Mouse (Mus musculus): ENCODE data around the gene Msrb1. TPM values are rescaled to one million over a fixed set of nuclear protein-coding genes. Genes with fewer than 3 reads are reported as not detected.

Gene Msrb1
- polyA plus RNA-seq, 1 experiment: 223 TPM

DNA sequence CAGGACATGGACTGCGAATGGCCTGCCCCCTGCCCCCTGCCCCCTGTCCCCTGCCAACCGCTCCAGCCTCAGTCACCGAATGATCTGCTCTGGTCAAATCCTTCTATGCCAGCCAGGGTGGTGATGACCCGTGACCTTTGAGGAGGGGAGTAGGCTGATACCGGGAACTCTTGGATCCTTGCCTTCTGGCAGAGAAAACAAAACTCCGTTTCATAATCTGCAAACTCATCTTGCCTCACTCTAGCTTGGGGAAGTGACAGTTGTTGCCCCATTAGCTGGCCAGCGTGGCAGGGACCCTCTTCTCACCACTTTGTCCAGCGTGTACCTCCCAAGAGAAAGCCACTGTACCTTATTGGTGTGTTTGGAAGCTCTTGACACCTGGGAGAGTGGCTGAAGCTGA lies 5.9 kb downstream of the Msrb1 start:
- Histone ChIP-seq H3K4me3 (ENCODE audit: insufficient read depth, low read length) (no peak overlapping the region), H3K27ac (ENCODE audit: insufficient read depth, low read depth, low read length) (peak overlapping the region; percentile 74), H3K4me1 (ENCODE audit: control insufficient read depth, insufficient read depth, low read length) (peaks cover 36% of the 10 kb centered on the region)
- TF ChIP-seq CTCF (IDR thresholded peaks at IDR 0.05; ENCODE audit: low read depth, low read length) (no peak), POLR2A (IDR thresholded peaks at IDR 0.05; ENCODE audit: borderline replicate concordance, low read depth, low read length) (no peak)

DNA sequence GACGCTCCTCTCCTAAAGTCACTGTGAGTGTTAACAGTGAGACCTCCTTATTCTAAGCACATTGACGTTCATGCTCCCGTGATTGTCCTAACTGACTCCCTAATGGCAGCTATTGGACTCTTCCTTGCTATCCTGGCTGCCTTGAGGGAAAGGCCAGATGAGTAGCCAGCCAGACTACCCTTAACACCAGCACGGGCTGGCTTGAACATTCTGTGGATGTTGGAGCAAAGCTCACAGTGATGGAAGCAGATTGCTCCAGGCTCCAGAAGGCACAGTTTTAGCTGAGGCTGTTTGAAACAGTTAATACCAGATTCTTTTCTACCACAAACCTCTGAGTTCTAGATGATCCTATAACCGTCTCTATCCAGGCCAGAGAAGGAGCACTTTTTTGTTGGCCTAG lies 7.5 kb downstream of the Msrb1 start:
- no peak overlapping the region for H3K4me3 ChIP-seq (ENCODE audit: insufficient read depth, low read length)
- no peak overlapping the region for H3K27ac ChIP-seq (ENCODE audit: insufficient read depth, low read depth, low read length)
- H3K4me1 ChIP-seq (ENCODE audit: control insufficient read depth, insufficient read depth, low read length): peaks cover 27% of the 10 kb centered on the region
- no peak for TF ChIP-seq CTCF (IDR thresholded peaks at IDR 0.05; ENCODE audit: low read depth, low read length)
- TF ChIP-seq POLR2A (IDR thresholded peaks at IDR 0.05; ENCODE audit: borderline replicate concordance, low read depth, low read length): no peak

DNA sequence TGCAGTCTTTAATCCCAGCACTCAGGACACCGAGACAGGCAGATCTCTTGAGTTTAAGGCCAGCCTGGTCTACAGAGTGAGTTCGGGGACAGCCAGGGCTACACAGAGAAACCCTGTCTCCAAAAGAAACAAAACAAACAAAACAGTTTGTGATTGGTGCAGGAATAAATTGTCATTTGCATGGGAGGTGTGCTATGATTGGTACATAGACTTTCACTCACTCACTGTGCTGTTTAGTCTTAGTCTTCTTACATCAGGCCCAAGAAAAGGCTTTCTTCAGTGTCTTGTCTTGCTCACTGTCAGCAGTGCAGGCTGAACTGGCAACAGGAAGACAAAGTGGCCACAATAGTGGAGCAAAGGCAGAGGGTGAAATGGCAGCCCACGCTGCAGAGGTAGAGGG lies 7.9 kb downstream of the Msrb1 start:
- TF ChIP-seq CTCF (IDR thresholded peaks at IDR 0.05; ENCODE audit: low read depth, low read length): no peak
- TF ChIP-seq POLR2A (IDR thresholded peaks at IDR 0.05; ENCODE audit: borderline replicate concordance, low read depth, low read length): no peak
- H3K4me3 ChIP-seq (ENCODE audit: insufficient read depth, low read length): no peak overlapping the region
- H3K4me1 ChIP-seq (ENCODE audit: control insufficient read depth, insufficient read depth, low read length): peaks cover 22% of the 10 kb centered on the region
- H3K27ac ChIP-seq (ENCODE audit: insufficient read depth, low read depth, low read length): no peak overlapping the region

DNA sequence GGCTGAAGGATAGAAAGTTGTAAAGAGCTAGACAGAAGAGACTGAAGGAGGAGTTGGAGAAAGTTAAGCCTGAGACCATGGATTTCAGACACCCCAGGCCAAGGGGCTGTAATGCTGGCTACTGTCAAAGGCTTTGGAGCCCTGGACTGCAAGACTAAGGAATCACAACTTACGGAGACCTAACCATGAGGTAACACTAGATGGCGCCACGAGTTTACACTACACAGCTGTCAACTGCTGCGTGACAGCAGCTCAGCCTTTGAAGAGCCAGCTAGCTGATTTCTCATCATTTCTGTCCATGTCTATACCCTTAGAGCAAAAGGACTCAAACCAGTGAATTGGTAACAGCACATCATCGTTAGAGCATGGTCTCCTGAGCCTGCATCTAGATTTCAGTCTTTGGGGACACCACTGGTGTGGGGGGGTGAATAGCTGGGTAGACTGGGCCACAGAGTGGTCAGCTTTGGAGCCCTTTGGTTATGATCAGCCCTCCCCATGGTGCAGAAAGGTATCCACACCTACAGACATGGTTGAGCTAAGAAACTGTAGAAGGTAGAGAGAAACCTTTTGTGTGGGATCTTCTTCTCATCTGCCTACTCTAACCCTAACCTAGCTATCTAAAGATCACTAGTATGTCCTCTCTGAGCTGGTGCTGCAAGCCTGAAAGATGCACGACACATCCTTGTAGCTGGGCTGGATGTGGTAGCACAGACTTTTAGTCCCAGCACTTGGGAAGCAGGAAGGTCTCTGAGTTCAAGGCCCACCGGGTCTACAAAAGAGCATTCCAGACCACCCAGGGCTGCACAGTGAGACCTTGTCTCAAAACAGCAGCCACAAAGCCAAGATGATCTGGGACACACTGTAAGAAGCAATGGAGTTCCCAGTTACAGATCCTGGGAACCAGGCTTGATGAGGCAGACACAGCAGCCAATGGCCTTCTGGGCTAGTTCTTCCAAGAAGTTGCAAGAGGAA lies 9.4 kb downstream of the Msrb1 start:
- no peak overlapping the region for H3K4me3 ChIP-seq (ENCODE audit: insufficient read depth, low read length)
- peak; percentile 79 for TF ChIP-seq CTCF (IDR thresholded peaks at IDR 0.05; ENCODE audit: low read depth, low read length)
- no peak for TF ChIP-seq POLR2A (IDR thresholded peaks at IDR 0.05; ENCODE audit: borderline replicate concordance, low read depth, low read length)
- H3K4me1 ChIP-seq (ENCODE audit: control insufficient read depth, insufficient read depth, low read length): peaks cover 18% of the 10 kb centered on the region
- no peak overlapping the region for H3K27ac ChIP-seq (ENCODE audit: insufficient read depth, low read depth, low read length)

DNA sequence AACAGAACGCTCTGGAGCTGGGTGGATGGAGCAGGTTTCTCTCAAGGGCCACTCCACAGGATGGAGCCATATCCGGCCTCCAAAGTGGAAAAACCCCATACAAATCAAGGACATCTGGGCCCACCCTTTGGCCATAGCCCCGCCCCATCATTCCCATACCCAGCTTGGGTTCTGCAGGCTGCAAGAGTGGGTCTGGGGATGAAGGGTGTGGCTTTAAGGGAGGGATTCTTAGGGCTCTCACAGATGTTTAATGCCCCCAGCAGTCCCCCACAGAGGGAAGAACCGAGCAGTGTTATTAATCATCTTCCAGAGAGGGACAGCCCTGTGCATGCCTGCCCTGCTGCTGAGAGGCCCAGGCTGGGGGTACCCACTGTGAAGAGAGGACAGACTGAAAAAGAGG lies 10.5 kb downstream of the Msrb1 start:
- Histone ChIP-seq H3K27ac (ENCODE audit: insufficient read depth, low read depth, low read length) (no peak overlapping the region), H3K4me1 (ENCODE audit: control insufficient read depth, insufficient read depth, low read length) (peaks cover 9% of the 10 kb centered on the region), H3K4me3 (ENCODE audit: insufficient read depth, low read length) (no peak overlapping the region)
- TF ChIP-seq POLR2A (IDR thresholded peaks at IDR 0.05; ENCODE audit: borderline replicate concordance, low read depth, low read length) (no peak), CTCF (IDR thresholded peaks at IDR 0.05; ENCODE audit: low read depth, low read length) (no peak)

DNA sequence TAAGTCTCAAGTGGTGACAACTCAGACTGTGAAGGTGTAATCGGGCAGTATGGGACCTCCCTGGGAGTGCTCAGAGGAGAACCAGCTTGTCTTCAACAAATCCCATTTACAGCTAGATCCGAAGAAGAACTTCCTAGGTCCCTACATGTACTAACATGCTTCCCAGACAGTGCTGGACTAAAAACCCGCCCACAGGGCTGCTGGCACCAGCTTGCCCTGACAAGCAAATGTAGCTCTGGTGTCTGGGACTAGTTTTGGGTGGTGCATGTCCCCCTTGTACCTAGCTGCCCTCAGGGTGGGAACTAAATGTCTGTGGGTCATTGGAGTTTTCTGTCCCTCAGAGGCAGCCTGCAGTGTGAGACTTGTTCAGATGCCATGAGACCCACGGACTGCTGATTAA lies 15.1 kb downstream of the Msrb1 start:
- H3K4me3 ChIP-seq (ENCODE audit: insufficient read depth, low read length): no peak overlapping the region
- no peaks in the 10 kb centered on the region for H3K4me1 ChIP-seq (ENCODE audit: control insufficient read depth, insufficient read depth, low read length)
- H3K27ac ChIP-seq (ENCODE audit: insufficient read depth, low read depth, low read length): no peak overlapping the region
- TF ChIP-seq POLR2A (IDR thresholded peaks at IDR 0.05; ENCODE audit: borderline replicate concordance, low read depth, low read length) (no peak), CTCF (IDR thresholded peaks at IDR 0.05; ENCODE audit: low read depth, low read length) (no peak)

DNA sequence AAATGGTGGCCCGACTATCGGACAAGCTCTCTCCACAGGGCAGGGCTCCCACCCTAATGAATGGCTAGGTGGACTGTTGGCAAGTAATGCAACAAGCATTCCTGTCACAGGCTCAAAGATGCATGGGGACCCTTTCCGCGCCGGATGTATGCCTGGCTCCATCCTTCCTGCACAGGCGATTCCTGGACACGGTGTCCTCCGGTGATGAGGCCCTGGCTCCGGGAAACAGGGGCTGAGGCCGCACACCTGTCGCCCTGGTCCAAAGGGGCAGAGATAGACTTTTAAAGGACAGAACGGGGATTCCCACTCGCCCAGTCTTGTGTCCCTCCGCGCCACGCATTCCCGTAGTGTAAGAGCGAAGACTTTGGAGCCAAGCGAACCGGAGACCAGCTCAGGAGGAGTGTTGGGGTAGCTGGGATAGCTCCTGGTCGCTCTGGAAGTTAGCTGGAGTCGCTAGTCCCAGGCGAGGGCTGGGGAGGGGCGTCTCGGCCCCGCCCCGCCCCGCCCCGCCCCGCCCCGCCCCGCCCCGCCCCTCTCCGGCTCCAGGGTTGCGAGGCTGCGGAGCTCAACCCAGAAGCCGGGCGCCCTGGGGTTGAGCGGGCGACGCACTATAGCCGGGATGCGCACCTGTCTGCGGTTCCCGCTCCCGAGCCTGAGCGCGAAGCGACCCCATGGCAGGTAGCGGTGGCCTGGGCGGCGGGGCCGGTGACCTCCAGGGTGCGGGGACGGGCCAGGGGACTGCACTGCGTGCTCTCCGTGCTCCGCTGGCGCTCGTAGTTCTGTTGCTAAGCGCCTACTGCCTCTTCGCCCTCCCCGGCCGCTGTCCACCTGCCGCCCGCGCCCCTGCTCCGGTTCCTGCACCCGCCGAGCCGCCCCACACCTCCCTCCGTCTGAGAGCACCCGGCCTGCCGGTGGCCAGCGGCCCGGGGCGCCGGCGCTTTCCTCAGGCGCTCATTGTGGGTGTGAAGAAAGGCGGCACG lies 16.3 kb downstream of the Msrb1 start, which contains the start of gene Hs3st6:
Gene Hs3st6 (plus strand): TSS at position 574 of the 980 bp plus-strand sequence.
- peak within 1 kb of the TSS; percentile 60 for H3K4me3 ChIP-seq (ENCODE audit: insufficient read depth, low read length)
- H3K27ac ChIP-seq (ENCODE audit: insufficient read depth, low read depth, low read length): no peak within 1 kb of the TSS
- TF ChIP-seq CTCF (IDR thresholded peaks at IDR 0.05; ENCODE audit: low read depth, low read length) (no peak), POLR2A (IDR thresholded peaks at IDR 0.05; ENCODE audit: borderline replicate concordance, low read depth, low read length) (no peak)
- no peaks in the 10 kb centered on the region for H3K4me1 ChIP-seq (ENCODE audit: control insufficient read depth, insufficient read depth, low read length)

DNA sequence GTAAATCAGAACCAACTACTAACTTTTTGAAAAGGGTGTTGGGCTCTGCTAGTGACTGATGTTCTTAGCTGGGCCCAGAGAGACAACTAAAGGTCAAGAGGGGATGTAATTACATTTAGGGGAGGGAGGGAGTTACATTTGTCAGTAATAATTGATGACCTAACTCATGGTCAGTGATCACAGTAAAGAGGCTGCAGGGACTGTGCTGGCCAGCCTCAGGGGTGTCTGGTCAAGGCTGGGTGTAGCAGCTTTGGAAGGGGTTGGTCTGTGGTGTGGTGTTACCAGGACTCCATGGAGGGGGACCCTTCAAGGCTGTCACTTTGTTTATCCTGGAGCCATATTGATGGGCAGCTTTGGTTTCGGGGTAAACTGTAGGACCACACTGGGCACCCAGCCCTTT lies 21.0 kb downstream of the Msrb1 start:
- no peak overlapping the region for H3K4me3 ChIP-seq (ENCODE audit: insufficient read depth, low read length)
- no peaks in the 10 kb centered on the region for H3K4me1 ChIP-seq (ENCODE audit: control insufficient read depth, insufficient read depth, low read length)
- H3K27ac ChIP-seq (ENCODE audit: insufficient read depth, low read depth, low read length): no peak overlapping the region
- TF ChIP-seq CTCF (IDR thresholded peaks at IDR 0.05; ENCODE audit: low read depth, low read length) (no peak), POLR2A (IDR thresholded peaks at IDR 0.05; ENCODE audit: borderline replicate concordance, low read depth, low read length) (no peak)

DNA sequence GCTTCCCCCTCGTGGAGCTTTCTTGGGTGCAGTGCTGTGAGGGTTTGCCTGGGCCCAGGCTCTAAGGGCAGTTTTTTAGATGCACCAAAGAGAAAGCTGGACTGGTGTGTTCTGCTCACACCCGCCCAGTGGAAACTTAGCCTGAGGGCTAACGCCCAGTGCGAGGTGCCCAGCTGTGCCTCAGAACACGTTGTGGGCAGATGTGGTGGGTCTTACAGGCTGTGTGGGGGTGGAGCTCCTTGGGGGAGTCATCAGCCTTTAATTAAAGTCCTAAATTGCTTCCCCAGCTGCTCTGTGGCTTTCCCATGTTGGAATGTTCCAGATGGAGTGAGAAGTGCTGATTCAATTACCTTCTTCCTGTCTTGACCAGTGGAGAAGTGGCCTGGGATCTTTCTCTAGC lies 24.7 kb downstream of the Msrb1 start:
- Histone ChIP-seq H3K4me1 (ENCODE audit: control insufficient read depth, insufficient read depth, low read length) (no peaks in the 10 kb centered on the region), H3K27ac (ENCODE audit: insufficient read depth, low read depth, low read length) (no peak overlapping the region), H3K4me3 (ENCODE audit: insufficient read depth, low read length) (no peak overlapping the region)
- no peak for TF ChIP-seq POLR2A (IDR thresholded peaks at IDR 0.05; ENCODE audit: borderline replicate concordance, low read depth, low read length)
- TF ChIP-seq CTCF (IDR thresholded peaks at IDR 0.05; ENCODE audit: low read depth, low read length): no peak

Measured in bone marrow macrophage, adult 2 months (primary cell).